Mouse (Mus musculus) embryo, embryonic 11.5 days (tissue): ENCODE data around the gene Bola1.
"Not testable (repeated sequence)": the region's sequence is repeated elsewhere in the genome, so short reads cannot be mapped to it uniquely, and the experiment has no call there.

ENCODE experiments used
- DNase-seq: peaks from one replicate; pipeline ENCODE4 v3.0.0-alpha.2; 2012; ENCODE audit warnings: low read depth, low spot score

Bola1 gene

DNA sequence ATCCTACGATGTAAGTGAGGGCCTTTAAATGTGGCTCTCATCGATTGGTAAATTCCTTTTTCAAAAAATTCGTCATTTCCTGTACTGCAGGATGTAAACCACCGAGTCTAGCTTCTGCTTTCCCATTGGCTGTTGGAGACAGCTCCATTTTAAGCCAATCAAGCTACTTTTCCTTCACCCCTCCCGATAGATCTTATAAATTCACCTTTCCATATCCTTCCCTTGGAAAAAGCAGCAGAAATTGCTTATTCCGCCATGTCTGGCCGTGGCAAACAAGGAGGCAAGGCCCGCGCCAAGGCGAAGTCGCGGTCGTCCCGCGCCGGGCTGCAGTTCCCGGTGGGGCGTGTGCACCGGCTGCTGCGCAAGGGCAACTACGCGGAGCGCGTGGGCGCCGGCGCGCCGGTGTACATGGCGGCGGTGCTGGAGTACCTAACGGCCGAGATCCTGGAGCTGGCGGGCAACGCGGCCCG lies at the start of gene Bola1, which contains the start of gene Hist2h2ab:
Gene Bola1 (minus strand): TSS at position 49 of the 470 bp plus-strand sequence.
Gene Hist2h2ab (plus strand): TSS at position 205 of the 470 bp plus-strand sequence.
- DNase-seq = no peak

DNA sequence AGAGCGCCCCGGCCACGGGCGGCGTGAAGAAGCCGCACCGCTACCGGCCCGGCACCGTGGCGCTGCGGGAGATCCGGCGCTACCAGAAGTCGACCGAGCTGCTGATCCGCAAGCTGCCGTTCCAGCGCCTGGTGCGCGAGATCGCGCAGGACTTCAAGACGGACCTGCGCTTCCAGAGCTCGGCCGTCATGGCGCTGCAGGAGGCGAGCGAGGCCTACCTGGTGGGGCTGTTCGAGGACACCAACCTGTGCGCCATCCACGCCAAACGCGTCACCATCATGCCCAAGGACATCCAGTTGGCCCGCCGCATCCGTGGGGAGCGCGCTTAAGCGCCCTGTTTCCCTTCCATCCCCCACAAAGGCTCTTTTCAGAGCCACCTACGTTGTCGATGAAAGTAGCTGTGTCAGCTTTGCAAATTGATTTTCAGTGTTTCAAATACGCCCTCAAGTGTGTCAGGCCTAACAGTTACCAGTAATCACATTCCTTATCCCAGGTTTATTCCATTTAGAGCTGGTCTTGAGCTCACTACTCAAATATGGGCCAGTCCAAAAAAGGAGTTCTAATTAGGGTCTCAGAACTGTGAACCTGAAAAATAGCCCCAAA lies 49.4 kb upstream of the Bola1 start:
- not testable (repeated sequence) for DNase-seq

DNA sequence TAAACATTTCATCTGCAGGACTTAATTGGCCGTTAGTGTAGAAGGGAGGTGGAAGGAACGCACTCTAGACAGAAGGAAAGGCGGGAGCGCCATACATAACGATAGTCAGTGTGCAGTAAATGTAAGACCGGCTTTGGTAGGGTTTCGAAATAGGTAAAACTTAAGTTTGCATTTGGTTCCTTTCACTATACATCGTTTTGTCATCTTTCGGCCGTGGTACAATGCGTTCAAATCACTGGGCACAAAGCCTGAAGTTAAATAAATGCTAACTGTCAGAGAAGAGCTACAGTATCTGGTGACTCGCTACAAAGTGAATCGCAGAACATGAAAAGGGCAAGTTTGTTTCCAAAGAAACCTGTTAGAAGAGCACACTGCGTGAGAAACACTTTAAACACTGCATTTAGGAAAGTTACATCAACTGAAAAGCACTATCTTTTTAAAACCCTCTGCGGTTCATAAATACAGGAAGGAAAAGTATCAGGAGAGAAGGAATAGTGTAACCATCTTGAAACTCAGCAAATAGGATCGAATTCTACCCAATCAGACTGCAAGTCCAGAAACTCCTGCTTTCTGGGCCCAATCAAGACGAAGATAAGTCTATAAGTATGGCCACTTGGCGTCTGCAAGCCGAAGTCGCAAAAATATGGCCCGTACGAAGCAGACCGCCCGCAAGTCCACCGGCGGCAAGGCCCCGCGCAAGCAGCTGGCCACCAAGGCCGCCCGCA lies 48.7 kb upstream of the Bola1 start, which contains the start of gene Hist2h3b:
Gene Hist2h3b (plus strand): TSS at position 604 of the 725 bp plus-strand sequence.
- DNase-seq = peak; percentile 78

DNA sequence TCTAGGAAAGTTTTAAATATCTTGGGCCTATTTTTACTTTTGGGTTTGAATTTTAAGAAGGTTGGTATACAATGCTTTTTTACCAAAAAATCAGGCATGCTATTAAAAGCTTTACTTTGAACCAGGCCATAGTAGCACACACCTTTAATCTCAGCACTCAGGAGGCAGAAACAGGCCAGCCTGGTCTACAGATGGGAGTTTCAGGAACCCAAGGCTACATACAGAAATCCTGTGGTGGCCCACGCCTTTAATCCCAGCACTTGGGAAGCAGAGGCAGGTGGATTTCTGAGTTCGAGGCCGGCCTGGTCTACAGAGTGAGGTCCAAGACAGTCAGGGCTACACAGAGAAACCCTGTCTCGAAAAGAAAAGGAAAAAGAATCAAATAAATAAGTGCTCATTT lies 48.0 kb upstream of the Bola1 start:
- DNase-seq = no peak

DNA sequence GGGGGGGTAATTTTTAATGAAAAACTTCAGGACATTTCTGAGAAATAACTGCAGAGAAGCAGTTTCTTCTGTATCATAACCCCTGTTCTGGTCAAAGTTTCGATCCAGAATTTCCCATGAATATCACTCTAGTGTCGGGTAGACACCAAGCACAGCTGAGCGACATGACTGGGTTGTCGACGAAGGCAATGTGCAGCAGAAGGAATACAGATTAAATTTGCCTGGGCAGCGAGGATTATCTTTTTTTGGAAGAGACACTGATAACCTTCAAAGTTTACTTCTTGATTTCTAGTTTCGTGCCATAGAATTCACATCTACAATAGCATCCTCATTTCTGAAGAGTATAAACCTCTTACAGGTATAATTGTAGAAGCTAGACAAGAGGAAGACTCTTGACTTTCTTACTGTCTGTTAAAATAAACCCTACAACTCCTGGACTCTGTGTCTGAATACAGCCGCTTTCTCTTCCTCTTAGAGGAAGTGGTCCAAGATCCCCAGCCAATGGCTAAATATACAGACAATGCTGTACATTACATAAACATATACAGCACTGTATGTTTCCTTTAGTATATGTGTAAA lies 46.7 kb upstream of the Bola1 start:
- no peak for DNase-seq

DNA sequence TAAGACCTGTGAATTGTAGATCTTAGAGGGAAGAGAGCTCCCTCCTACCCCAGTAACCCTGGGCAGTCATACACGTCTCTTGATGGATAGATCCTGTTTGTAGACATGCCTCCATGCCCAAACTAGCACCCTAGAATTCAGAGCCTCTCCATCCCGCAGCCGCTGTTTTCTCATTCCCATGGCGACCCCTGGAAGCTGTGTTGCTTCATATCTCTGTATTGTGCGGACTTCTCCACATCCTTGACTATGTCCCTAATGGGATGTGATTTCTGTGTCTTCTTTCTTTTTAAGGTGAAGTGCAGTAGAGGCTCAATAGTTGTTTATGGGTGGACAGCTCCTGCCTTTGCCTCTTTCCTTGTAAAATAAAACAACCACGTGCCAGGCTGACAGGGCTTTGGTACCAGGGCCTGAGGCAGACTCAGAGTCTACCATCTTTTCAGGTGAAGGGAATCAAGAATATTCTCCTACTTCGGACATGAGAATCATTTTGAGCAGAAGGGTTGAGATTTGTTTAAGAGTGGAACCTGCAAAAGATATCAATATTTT lies 45.0 kb upstream of the Bola1 start:
- no peak for DNase-seq

DNA sequence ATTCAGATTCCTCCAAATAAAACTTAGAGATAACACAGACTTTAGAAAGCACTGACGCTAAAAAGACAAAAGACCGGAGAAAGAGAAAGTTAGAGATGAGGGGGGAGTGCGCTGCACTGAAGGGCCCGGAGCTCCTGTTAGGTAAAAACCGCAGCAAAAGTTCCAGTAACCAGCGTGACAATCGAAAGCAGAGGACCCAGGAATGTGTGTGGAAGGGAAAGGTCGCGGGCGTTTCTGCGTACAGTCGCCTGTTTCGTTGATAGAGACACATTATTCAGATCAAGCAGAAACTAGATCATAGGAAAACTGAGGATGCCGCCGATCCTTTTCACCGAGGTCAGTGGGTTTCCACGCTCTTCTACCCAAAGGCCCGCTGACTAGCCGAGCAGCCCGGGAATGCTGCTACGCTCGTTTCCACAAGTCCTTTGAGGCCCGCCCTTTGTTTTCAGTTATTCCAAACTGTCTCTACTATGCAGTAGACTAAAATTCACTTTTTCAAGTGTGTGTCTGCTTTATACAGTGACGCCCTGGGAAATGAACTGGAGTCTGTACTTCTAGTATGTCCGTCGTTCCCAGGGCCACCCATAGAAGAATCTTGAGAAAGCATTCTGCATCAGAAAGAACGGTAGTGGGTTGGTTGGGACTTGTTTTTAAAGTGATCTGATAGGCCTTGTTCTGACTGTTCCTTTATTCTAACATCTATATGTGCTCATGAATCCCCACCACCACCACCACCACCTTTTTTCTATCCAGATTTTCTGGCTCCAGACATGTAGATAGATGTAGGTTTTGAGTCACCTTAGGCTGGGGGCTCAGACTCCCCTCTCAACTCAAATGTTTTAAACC lies 44.3 kb upstream of the Bola1 start:
- DNase-seq = no peak

DNA sequence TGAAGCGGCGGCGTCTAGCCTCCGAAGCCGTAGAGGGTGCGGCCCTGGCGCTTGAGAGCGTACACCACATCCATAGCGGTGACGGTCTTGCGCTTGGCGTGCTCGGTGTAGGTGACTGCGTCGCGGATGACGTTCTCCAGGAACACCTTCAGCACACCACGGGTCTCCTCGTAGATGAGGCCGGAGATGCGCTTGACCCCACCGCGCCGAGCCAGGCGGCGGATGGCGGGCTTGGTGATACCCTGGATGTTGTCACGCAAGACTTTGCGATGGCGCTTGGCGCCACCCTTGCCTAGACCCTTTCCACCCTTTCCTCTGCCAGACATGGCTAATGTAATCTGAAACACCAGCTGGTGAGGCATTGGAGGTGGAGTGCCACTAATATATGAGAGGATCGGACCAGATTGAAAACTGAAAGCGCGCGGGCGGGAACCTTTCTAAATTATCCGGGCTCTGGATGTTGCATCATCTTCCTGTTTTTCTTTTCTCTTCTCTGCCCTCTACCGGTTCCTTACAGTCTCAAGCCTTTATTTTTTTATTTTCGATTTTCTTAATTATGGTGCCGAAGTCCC lies 43.6 kb upstream of the Bola1 start, which contains the start of gene Hist2h4:
Gene Hist2h4 (minus strand): TSS at position 333 of the 572 bp plus-strand sequence.
- DNase-seq = peak; percentile 92

DNA sequence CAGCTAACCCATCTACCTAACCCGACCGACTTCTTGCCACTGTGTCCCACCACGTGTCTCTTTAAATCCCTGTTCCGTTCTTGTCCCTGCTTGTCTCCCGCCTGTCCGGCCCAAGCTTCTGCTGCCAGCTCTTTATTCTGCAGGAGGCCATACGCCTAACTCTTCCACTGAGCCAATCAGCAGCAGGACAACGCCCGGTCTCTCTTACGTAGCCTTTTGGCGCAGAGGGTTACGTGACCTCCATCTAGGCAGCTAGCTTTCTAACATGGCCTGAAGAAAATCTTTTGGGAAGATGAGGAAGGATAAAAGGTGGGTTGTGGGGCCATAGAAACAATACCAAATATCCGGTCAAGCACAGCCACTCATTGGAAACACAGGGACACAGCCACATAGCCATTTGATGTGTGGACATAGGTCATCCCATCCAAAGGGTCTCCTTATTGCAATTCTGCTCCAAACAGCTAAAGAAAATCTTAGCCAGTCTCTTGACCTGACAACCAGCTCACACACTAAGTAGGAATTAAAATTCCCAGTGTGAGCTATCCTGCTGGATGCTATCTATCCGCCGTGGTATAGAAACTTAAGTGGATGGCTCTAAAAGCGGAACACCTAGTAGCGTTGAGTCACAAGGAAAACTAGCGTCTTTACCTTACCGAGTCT lies 42.8 kb upstream of the Bola1 start:
- DNase-seq = peak; percentile 64

DNA sequence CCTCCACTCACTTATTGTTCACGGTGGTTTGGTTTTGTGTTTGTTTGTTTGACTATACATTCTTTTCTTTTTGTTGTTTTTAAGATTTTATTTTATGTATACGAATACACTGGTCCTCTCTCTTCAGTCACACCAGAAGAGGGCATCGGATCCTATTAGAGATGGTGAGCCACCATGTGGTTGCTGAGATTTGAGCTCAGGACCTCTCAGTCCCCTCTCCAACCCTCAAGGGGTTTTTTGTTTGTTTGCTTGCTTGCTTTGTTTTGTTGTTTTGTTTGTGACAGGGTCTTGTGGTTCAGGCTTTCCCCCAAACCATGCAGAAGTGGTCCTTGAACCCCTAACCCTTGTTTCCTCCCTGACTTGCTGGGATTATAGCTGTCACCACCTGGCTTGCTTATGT lies 42.1 kb upstream of the Bola1 start:
- no peak for DNase-seq

DNA sequence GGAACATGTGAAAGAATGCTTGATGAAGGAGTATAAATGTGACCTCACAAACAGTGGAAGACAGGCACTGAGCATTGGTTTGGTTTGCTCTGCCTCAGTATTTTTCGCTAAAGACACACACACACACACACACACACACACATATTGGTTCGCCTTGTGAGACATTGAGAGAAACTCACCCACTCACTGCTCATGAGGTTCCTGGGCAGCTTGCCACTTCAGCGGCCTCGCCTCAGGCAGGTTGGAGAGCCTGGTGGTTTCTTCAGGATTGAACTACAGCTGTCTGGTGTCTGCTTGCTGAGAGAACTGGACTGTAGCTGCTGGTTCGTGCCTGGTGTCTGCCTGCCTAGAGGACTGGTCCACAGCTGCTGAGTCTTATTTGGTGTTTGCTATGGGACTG lies 40.7 kb upstream of the Bola1 start:
- DNase-seq = no peak

DNA sequence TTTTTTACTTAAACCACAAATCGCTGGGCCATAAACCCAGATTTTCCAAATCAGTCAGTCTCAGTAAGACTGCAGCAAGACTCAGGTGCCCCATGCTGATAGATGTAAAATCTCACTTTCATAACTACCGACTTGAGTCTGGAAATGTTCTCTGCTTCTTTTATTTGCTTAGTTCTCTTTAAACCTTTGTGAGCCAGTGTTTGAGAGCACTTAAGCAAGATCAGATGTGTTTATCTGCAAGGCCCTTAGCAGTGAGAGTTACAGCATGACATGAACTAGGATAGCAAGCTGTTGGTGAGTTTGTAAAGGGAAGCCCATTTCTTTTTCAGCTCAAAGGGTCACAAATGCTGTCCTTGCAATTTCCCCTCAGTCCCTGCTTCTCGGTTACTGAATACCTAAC lies 37.7 kb upstream of the Bola1 start:
- no peak for DNase-seq

DNA sequence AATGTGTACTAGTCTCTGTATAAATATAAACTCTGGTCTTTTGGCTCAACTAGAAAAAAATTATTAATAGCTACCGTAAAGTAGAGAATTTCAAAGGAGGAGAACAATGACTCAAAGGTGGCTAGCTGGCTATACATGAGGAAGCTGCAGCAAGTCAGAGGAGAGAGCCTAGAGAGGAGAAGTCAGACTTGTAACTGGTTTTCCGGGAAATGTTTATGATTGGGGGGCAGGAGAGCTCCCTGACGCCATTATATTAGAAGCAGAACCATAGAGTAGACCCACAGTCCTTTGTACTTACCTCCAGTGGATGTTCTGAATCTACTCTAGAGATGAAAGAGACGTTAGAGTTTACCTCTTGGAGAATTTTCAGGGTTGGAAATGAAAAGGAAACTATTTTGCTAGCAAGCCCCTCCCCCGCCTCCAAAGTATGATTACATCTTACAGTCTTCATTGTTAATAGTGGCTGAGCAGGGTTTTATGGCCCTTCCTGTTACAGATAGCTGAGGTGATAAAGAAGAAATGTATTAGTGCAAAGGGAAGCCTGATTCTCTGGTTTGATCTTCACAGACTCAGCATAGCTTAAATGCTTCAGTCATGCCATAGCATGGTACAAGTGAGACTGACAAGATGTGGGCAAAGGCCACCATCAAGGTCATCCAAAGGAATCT lies 36.6 kb upstream of the Bola1 start:
- DNase-seq = no peak

DNA sequence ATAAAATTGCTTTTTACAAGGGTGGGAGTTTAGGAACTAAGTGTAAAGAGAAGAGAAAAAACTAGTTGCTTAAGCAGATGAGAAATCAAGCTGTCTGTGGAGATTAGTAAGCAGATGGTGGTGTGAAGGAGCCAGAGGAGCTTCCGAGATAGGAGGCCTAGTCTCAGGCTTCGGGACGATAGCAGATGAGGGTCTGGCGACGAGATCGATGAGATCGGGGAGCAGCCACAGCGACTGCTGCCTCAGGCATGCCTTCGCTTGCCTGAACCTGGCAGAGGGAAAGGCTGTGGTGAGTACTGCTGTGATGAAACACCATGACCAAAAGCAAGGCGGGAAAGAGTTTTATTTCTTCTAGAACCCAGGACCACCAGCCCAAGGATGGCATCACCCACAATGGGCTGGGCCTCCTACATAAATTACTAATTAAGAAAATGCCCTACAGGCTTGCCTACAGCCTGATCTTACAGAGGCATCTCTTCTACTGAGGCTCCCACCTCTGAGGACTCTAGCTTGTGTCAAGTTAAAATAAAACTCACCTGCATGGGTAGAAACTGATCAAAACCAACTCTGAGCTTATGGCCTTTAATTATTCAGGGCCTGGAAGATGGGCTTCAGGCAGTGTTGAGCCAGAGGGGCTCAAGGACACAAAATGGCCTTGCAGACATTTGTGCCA lies 35.3 kb upstream of the Bola1 start:
- no peak for DNase-seq

DNA sequence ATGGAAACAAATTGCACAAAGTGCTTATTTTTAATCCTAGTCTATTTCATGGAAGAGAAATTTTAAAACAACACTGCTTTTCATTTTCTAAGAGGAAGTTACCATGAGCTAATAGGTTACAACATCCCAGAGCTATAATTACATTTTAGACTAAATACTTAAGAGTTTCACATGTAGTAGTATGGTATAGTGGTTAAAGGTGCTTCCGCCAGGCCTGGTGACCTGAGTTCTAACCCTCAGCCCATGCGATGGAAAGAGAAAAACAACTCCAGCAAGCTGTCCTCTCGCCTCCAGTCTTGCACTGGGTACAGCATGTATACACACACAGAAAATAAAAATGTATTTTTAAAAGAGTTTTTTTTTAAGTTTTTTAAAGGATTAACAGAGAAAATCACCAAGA lies 32.3 kb upstream of the Bola1 start:
- DNase-seq = no peak

DNA sequence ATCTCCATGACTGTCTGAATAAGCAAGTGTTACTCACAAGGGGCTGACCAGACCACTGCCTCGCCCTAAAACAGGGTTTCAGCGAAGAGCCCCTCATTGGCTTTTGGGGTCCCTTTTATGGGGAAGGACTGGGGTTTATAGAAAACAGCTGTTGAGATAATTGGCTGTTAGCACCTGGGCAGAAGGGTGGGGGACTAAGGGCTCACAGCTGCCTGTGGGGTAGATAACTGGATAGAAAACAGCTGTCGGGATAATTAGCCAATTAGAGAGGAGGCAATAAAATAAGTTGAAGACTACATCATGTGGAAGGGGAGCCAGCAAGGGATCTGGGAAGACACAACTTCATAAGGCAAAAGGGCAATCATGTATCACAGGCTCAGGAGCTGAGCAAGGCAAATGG lies 31.4 kb upstream of the Bola1 start:
- DNase-seq = no peak

DNA sequence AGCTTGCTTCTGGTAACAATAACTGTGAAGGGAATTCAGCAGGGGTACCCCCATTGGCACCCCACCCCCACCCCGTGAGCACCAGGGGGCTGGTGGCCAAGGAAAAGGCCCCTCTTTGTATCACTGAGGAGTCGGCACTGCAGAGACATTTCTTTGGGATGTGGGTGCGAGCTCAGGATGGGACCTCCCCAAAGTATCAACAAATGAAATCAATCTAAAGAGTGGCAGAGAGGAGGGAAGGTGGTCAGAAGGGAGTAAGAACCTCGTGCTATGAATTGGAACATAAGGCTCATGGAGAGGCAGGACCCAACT lies 29.5 kb upstream of the Bola1 start:
- DNase-seq = no peak

DNA sequence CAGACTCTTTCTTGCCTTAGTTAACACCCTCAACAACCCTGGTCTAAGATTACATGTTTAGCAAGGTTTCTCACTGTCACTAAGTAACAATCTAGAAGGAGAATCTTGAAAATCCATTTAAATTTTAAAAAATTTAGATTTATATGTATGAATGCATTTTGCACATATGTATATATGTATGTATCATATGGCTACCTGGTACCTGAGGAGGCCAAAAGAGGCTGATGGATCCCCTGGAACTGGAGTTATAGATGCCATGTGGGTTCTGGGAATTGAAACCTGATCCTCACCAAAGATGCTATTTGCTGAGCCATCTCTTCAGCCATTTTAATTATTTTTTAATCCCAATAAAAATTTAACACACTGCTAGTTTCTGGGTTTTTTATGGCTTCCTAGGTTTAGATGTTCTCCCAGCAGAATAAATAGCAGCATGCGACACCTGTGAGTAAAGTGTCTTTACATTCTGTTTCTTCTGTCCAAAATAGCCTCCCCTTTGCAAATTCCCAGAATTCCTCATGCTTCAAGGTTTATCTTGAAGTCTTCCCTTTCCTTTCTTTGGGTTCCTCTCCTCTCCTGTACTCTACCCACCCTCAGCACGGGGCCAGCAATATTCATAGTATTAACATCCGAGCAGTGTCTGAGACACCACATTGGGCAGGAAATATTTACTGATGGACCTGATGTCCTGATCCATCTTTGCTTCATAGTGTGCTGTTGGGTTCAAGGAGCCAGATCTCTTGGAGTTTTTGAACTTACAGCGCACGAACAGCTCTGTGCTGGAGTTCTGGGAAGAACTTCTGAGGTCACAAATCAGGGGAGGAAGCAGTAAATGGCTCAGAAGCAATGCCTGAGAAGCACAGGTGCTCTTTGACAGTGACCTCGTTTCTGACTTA lies 28.9 kb upstream of the Bola1 start:
- DNase-seq = no peak
